Mouse (Mus musculus) kidney, postnatal 14 days (tissue): ENCODE measurements around the gene Eps8l2.

ENCODE experiments used
- DNase-seq: peaks from one replicate; pipeline ENCODE4 v3.0.0; 2022; ENCODE audit warnings: mixed read lengths

Eps8l2 gene

GRCm38 (mm10) chr7:141330706-141331105 is 8.0 kb upstream of the Eps8l2 start:
- DNase-seq: no peak

GRCm38 (mm10) chr7:141331990-141332389 is 6.7 kb upstream of the Eps8l2 start:
- DNase-seq: peak; percentile 84

GRCm38 (mm10) chr7:141335044-141335579 is 3.6 kb upstream of the Eps8l2 start:
- DNase-seq: no peak

- no peak for DNase-seq
Observed at GRCm38 (mm10) chr7:141335682-141336081, 3.0 kb upstream of the Eps8l2 start.

GRCm38 (mm10) chr7:141336296-141336695 is 2.4 kb upstream of the Eps8l2 start:
- no peak for DNase-seq

- DNase-seq: no peak
Observed at GRCm38 (mm10) chr7:141337716-141338416, 814 bp upstream of the Eps8l2 start.

GRCm38 (mm10) chr7:141339215-141339920 is 688 bp downstream of the Eps8l2 start:
- no peak for DNase-seq

GRCm38 (mm10) chr7:141340023-141340422 is 1.3 kb downstream of the Eps8l2 start:
- DNase-seq: peak; percentile 73

- peak; percentile 86 for DNase-seq
Observed at GRCm38 (mm10) chr7:141340476-141340875, 1.8 kb downstream of the Eps8l2 start.

GRCm38 (mm10) chr7:141341689-141342226 is 3.1 kb downstream of the Eps8l2 start:
- peak; percentile 15 for DNase-seq

GRCm38 (mm10) chr7:141343230-141343629 is 4.5 kb downstream of the Eps8l2 start:
- peak; percentile 22 for DNase-seq

GRCm38 (mm10) chr7:141343696-141344095 is 5.0 kb downstream of the Eps8l2 start:
- DNase-seq: peak; percentile 65

- DNase-seq: no peak
Observed at GRCm38 (mm10) chr7:141344787-141345186, 6.1 kb downstream of the Eps8l2 start.

GRCm38 (mm10) chr7:141351061-141351460 is 12.4 kb downstream of the Eps8l2 start:
- DNase-seq: no peak

- no peak for DNase-seq
Observed at GRCm38 (mm10) chr7:141355051-141355450, 16.4 kb downstream of the Eps8l2 start.

- peak; percentile 25 for DNase-seq
Observed at GRCm38 (mm10) chr7:141355626-141356326, 17.1 kb downstream of the Eps8l2 start.

- no peak for DNase-seq
Observed at GRCm38 (mm10) chr7:141356971-141357370, 18.3 kb downstream of the Eps8l2 start.

- peak; percentile 70 for DNase-seq
Observed at GRCm38 (mm10) chr7:141361510-141361909, 22.8 kb downstream of the Eps8l2 start.

- peak; percentile 82 for DNase-seq
Observed at GRCm38 (mm10) chr7:141363106-141363751, 24.5 kb downstream of the Eps8l2 start.

GRCm38 (mm10) chr7:141363752-141364125 is 25.1 kb downstream of the Eps8l2 start:
- no peak for DNase-seq

- DNase-seq: no peak
Observed at GRCm38 (mm10) chr7:141364349-141365048, 25.8 kb downstream of the Eps8l2 start.

- DNase-seq: no peak
Observed at GRCm38 (mm10) chr7:141365049-141365445, 26.4 kb downstream of the Eps8l2 start.
